Mouse (Mus musculus) embryonic fibroblast, embryonic 13.5 days (primary cell): ENCODE data around the gene Tbcel. TPM values are rescaled to one million over a fixed set of nuclear protein-coding genes. Genes with fewer than 3 reads are reported as not detected.

Experiments
- H3K27ac ChIP-seq: 2 replicates; pipeline ENCODE4 v1.5.1; 2012; ENCODE audit warnings: low read length, control low read depth, inconsistent platforms; ENCODE audit not compliant: insufficient read depth
- H3K4me1 ChIP-seq: 2 replicates; pipeline ENCODE4 v1.6.1; 2011; ENCODE audit warnings: low read length; ENCODE audit not compliant: control insufficient read depth, insufficient read depth
- H3K4me3 ChIP-seq: 2 replicates; pipeline ENCODE4 v1.5.1; 2011; ENCODE audit warnings: mild to moderate bottlenecking, control low read depth, low read length; ENCODE audit not compliant: insufficient read depth
- CTCF ChIP-seq: IDR thresholded peaks from 2 replicates; pipeline ENCODE4 v1.5.1; 2011; ENCODE audit warnings: mild to moderate bottlenecking, control low read depth, low read length, moderate library complexity, borderline replicate concordance; ENCODE audit not compliant: insufficient read depth
- POLR2A ChIP-seq: IDR thresholded peaks from 2 replicates; pipeline ENCODE4 v1.6.1; 2011; ENCODE audit warnings: low read depth, mild to moderate bottlenecking, control low read depth, low read length, moderate library complexity
- polyA plus RNA-seq: library from polyadenylated mRNA; stranded (reverse); fragments of >200 nt; gene quantifications from 2 replicates; pipeline ENCODE4 v1.2.4, GENCODE M21; 2011; ENCODE audit warnings: low read depth; ENCODE audit not compliant: missing spikeins, insufficient read length

Tbcel gene
- polyA plus RNA-seq, 1 experiment: 21.2 TPM

- TF ChIP-seq POLR2A (no peak), CTCF (no peak)
Measured at GRCm38 (mm10) chr9:42490589-42491382, 16.8 kb downstream of the Tbcel start.

GRCm38 (mm10) chr9:42488071-42488470 is 19.5 kb downstream of the Tbcel start:
- TF ChIP-seq POLR2A (no peak), CTCF (no peak)
- Histone ChIP-seq H3K4me3 (no peak overlapping the region), H3K4me1 (no peaks in the 10 kb centered on the region), H3K27ac (no peak overlapping the region)

More at GRCm38 (mm10) chr9:42490589-42491382, 16.8 kb downstream of the Tbcel start:
- Histone ChIP-seq H3K27ac (no peak overlapping the region), H3K4me3 (no peak overlapping the region), H3K4me1 (no peaks in the 10 kb centered on the region)

GRCm38 (mm10) chr9:42486913-42487312 is 20.7 kb downstream of the Tbcel start:
- Histone ChIP-seq H3K4me3 (no peak overlapping the region), H3K4me1 (no peaks in the 10 kb centered on the region), H3K27ac (no peak overlapping the region)
- no peak for TF ChIP-seq CTCF
- TF ChIP-seq POLR2A: no peak

GRCm38 (mm10) chr9:42484667-42485066 is 22.9 kb downstream of the Tbcel start:
- H3K4me1 ChIP-seq: no peaks in the 10 kb centered on the region
- TF ChIP-seq CTCF (no peak), POLR2A (no peak)
- no peak overlapping the region for H3K4me3 ChIP-seq
- H3K27ac ChIP-seq: no peak overlapping the region

GRCm38 (mm10) chr9:42482944-42483343 is 24.7 kb downstream of the Tbcel start:
- H3K4me1 ChIP-seq: no peaks in the 10 kb centered on the region
- H3K27ac ChIP-seq: no peak overlapping the region
- no peak for TF ChIP-seq POLR2A
- H3K4me3 ChIP-seq: no peak overlapping the region

- H3K4me1 ChIP-seq: no peaks in the 10 kb centered on the region
- H3K27ac ChIP-seq: no peak overlapping the region
- TF ChIP-seq CTCF (no peak), POLR2A (no peak)
- H3K4me3 ChIP-seq: no peak overlapping the region
Measured at GRCm38 (mm10) chr9:42476166-42476565, 31.4 kb downstream of the Tbcel start.

GRCm38 (mm10) chr9:42474244-42474643 is 33.4 kb downstream of the Tbcel start:
- Histone ChIP-seq H3K4me1 (no peaks in the 10 kb centered on the region), H3K27ac (no peak overlapping the region), H3K4me3 (no peak overlapping the region)
- TF ChIP-seq CTCF (no peak), POLR2A (no peak)

- Histone ChIP-seq H3K27ac (peak overlapping the region; percentile 3; the same call in 1 of the 2 replicates), H3K4me3 (peak overlapping the region; percentile 79), H3K4me1 (no peaks in the 10 kb centered on the region)
- TF ChIP-seq POLR2A (0 out of 2 replicates have a peak, but pooled peaks have one; percentile 42), CTCF (no peak)
Measured at GRCm38 (mm10) chr9:42471921-42472747, 35.5 kb downstream of the Tbcel start.

GRCm38 (mm10) chr9:42471214-42471613 is 36.4 kb downstream of the Tbcel start:
- peak overlapping the region; percentile 79 for H3K4me3 ChIP-seq
- TF ChIP-seq POLR2A: no peak
- no peak for TF ChIP-seq CTCF
- peak overlapping the region; percentile 23; the same call in 1 of the 2 replicates for H3K27ac ChIP-seq
- no peaks in the 10 kb centered on the region for H3K4me1 ChIP-seq

- no peak for TF ChIP-seq POLR2A
- TF ChIP-seq CTCF: no peak
- Histone ChIP-seq H3K4me3 (no peak overlapping the region), H3K27ac (no peak overlapping the region), H3K4me1 (no peaks in the 10 kb centered on the region)
Measured at GRCm38 (mm10) chr9:42469323-42469722, 38.3 kb downstream of the Tbcel start.
